Mouse (Mus musculus) B cell, adult 2 months (primary cell): Measurements from ENCODE around the gene Orc5.
"Not testable (repeated sequence)": the region's sequence is repeated elsewhere in the genome, so short reads cannot be mapped to it uniquely, and the experiment has no call there.

ENCODE experiments used
- DNase-seq, 2 experiments: peaks; one replicate each; pipeline ENCODE4 v3.0.0; 2022

Gene Orc5

DNA sequence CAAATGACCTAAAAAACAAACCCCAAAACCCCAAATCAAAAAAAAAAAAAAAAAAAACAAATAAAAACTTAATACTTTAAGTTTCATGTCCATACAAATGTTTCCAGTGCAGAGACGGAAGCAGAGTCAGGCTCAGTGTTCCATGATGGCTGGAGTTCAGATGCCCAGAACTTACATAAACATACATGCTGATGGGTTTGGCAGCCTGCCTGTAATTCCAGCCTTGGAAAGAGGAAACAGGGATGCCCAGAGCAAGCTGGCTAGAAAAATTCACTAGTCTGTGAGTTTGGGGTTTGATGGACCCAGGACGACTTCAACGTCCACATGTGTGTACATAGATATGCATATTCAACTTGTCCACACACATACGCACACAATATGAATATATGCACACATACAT is 27.6 kb downstream of the Orc5 start:
- DNase-seq = no peak

- no peak for DNase-seq
These were observed 30.5 kb downstream of the Orc5 start for GRCm38 (mm10) chr5:22519708-22520107.

- not testable (repeated sequence) for DNase-seq
These were observed 34.5 kb downstream of the Orc5 start for GRCm38 (mm10) chr5:22515745-22516144.

DNA sequence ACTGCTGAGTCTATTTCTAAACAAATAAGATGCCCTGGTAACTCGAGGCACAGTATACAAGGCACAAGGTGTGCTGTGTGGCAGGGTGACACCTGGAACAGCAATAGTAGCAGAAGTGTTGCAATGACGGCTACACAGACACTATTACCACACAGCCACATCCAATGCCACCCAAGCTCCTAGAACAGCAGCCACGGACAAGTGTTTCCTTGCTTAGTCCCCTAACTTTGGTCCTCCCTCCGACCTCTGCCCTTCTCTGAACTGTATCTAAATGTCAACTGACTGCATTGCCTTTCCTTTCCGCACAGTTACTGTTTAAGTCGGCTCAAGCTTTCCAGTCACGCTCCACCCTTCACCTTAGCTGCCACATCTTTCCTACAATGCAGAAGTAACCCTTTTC is 36.0 kb downstream of the Orc5 start:
- DNase-seq = not testable (repeated sequence)

GRCm38 (mm10) chr5:22512579-22512978 is 37.6 kb downstream of the Orc5 start:
- not testable (repeated sequence) for DNase-seq

- no peak for DNase-seq
These were observed 38.4 kb downstream of the Orc5 start for GRCm38 (mm10) chr5:22511824-22512223.

GRCm38 (mm10) chr5:22508560-22508959 is 41.7 kb downstream of the Orc5 start:
- DNase-seq = no peak

DNA sequence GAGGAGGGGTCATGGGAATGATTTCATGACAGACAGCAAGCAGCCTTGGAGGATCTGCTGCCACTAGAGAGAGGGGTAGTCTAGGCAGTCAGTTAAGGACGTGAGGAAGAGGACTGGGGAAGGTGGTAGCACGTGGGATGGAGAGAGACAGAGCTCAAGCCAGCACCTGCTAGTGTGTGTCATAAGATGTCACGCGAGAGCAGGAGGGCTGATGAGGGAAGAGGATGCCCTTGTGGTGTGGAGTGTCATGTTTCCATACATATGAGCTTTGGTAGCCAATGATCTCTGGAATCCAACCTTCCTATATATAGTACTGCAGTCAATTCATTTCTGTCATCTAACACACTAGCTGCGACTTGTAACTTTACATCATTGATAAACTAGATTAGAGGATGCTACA is 50.8 kb downstream of the Orc5 start:
- no peak for DNase-seq

DNA sequence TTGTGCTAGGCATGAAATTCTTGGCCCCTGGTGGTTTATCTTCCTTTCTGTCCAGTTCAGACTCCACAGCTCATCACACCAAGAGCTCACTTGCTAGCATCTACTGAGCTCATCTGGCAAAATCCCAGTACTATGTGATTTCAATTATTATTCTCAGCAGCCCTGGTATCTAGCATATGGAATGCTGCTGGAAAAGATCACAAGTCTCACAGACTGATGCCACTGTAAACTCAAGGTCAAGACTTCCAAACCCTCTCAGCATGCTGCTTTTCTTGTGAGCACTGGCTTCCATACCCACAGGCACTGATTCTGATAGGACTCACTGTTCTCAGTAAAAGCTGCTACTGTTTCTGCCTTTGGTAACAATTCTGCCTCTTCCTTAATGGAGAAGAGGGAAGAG is 59.1 kb downstream of the Orc5 start:
- no peak for DNase-seq

GRCm38 (mm10) chr5:22489091-22489490 is 61.1 kb downstream of the Orc5 start:
- DNase-seq = peak; percentile 26 to 27

DNA sequence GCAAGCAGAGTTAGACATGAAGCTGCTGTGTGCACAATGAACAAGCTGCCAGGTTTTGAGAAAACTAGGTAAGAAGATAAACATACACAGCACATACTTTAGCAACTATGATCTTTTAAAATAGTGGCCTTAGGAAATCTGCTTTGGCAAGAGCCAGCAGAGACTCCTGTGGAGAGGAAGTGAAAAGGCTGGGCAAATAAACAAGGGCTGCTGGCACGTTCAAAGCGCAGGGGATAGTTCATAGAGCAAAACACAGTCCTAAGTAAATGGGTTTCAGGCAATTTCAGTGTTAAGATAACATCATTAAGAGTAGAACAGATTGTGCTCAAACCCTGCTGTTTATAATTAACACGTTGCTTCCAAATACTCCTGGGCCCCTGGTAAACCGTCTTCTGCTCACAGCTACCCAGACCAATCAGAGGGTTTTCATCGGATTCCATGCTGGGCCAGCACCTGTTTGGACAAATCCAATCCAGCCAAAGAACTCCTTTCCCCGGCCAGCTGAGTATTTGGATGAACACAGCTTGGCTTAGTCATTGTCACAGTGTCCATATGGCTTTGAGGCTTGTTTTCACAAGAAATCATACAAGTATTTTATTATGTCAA is 63.5 kb downstream of the Orc5 start:
- no peak for DNase-seq

DNA sequence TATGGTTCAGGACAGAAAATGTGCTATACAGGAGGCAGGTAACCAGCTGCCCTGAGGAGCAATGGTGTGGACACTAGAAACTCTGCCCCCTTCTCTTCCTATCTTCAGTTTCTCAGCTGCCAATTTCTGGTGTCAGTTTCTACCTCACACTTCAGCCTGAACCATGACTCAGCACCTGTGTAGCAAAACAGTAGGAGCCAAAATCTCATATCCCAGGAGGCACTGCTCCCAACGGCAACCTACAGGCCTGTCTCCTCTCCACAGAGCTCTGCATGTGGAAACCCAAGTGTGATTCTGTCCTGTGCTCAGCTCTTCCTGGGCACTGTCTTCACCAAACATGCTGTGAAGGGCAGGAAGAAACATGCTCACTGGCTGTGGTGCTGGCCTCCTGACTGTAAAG is 64.5 kb downstream of the Orc5 start:
- no peak for DNase-seq

DNA sequence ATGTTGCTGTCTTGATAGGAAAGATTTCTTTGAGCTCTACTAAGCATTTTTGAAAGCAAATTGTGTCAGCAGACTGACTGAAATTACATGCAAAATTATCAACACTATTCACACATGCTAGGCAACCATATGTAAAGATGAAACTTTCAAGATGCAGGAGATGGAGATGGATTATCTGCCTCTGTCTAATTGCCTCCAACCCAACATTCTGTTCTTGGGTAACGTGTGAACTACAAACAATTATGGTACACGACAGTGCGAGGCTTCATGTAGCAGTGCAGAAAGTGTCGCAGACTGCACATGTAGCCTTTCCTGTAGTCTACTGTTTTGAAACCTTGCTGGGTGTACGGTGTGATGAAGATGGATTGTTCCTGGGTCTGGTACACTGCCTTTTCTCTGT is 67.7 kb downstream of the Orc5 start:
- DNase-seq = no peak

GRCm38 (mm10) chr5:22472445-22472844 is 77.8 kb downstream of the Orc5 start:
- not testable (repeated sequence) for DNase-seq

GRCm38 (mm10) chr5:22471243-22471642 is 79.0 kb downstream of the Orc5 start:
- DNase-seq = no peak

DNA sequence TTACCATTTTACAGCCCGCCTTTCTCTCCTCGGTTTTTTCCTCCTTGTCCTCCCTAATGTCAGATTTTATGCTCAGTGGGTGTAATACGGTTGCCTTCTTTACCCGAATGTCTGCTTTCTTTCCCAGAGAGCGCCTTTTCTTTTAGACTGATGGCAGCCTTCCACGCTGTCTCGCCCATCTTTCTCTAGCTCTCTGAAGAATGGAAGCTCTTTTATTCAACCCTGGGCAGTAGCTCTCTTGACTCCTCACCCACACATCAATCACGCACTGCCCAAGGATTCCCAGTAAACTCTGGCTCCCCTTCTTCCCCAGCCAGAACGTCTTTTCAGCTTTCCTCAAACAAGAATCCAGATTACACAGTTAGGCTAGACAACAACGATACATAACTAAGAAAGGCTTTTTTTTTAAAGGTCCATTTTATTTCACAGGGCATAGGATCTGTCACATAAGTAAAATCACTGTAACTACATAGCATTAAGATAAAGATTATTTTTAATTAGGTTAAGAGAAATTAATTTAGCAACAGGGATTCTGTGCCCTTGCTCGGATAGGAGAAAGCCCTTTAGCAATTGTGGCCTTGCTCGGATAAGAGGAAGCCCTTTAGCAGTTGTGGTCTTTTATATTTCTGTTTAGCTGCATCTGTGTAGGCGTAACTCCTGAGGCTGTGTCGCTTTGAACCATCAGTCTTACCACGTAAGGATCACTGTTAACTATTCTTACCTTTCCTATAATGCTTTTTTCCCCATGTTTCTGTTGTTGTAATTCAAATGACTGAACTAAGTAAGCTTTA is 97.2 kb downstream of the Orc5 start:
- DNase-seq = no peak

GRCm38 (mm10) chr5:22452452-22452851 is 97.8 kb downstream of the Orc5 start:
- DNase-seq = no peak

GRCm38 (mm10) chr5:22451764-22452163 is 98.5 kb downstream of the Orc5 start:
- no peak for DNase-seq

- no peak for DNase-seq
These were observed 100.7 kb downstream of the Orc5 start for GRCm38 (mm10) chr5:22449492-22449891.
